Mouse (Mus musculus) megakaryocyte progenitor cell, adult 5-6 weeks (primary cell): ENCODE data around the gene Coq5. TPM values are rescaled to one million over a fixed set of nuclear protein-coding genes. Genes with fewer than 3 reads are reported as not detected.
A peak's percentile ranks its signal among the peaks of the same experiment; 100 is the strongest.

ENCODE experiments used
- ATAC-seq: replicated peaks from 2 replicates; pipeline ENCODE4 v1.8.0; 2016; ENCODE audit warnings: mild to moderate bottlenecking, moderate TSS enrichment, inconsistent platforms; ENCODE audit not compliant: poor library complexity
- total RNA-seq, 2 experiments: library from RNA; stranded (forward) in 1 of 2; stranded (reverse) in 1 of 2; fragments of 157-497, 149-512 nt in 1 of 2; fragments of 200-1000 nt in 1 of 2; gene quantifications; 2 replicates each; pipeline versions ENCODE4 v1.2.3 to v1.2.4; 2015 to 2017

The Coq5 gene
- total RNA-seq (2015) = 17.0 and 20.4 TPM in 2 replicates
- 39.8 and 46.3 TPM in 2 replicates for total RNA-seq (2017)

DNA sequence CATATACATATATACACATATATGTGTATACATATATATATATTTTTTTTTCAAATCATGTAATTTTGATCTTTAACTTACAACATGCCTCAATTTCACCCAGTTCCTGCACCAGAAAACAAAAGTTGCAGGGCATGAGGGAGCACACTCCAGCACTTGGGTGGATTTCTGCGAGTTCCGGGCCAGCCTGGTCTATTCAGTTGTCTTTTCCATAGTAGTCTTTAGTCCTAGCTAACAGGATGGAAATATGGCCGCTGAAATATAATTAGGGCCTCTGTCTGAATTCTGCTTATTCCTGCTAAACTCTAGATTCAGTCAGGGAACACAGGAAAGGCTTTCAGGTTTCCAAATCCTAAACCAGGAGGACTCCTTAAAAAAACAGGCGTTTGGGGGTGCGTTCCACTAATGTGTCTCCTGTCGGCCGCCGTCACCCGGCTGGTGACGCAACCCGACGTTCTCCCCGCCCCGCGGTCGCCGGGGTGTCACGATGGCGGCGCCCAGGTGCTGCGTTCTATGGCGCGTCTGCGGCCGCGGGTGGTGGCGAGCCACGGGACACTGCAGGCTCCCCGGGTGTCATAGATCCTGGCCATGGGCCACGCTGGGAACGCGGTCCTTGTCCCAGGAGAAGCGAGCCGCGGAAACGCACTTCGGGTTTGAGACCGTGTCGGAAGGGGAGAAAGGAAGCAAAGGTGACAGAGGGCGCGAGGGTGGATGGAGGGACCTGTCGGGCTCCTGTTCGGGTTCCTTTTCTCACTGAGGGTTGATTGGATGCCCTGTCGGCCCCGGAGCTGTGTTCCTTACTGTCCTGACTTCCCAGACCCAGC is at the start of gene Coq5:
Gene Coq5, plus strand, starts transcription at position 441 of the 824 bp plus-strand sequence.
- peak; percentile 95 for ATAC-seq

DNA sequence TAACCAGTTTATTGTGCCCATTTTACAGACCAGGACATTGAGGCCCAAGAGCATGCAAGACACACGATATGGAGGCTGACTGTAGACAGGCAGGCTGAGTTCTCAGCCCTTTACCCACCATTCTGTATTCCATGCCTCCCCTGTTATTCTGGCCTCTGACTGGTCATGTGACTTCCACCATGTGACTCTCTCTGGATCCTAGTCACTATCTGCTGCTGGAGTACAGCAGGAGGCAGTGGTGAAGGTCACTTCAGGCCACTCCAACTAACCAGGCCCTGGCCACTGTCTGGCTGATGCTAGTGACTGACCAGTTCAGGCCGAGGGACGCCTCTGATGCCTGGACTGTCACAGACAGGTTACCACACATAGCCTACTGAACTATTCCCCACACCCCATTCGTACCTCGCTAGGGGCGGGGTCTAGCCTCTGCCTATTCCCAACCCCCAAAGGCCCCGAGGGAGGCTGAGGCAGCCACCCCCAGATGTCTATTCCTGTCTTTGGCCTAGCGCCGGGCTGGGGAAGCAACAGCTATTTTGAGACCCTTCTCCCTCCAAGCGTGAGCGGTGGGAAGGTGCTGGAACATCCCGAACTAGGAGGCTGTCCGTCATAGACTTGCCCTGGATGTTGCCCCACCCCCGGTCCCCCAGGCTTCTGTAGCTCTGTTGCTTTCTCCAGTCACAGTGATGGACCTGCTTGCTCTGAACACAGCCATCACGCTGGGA is 48.5 kb upstream of the Coq5 start:
- ATAC-seq = no peak

DNA sequence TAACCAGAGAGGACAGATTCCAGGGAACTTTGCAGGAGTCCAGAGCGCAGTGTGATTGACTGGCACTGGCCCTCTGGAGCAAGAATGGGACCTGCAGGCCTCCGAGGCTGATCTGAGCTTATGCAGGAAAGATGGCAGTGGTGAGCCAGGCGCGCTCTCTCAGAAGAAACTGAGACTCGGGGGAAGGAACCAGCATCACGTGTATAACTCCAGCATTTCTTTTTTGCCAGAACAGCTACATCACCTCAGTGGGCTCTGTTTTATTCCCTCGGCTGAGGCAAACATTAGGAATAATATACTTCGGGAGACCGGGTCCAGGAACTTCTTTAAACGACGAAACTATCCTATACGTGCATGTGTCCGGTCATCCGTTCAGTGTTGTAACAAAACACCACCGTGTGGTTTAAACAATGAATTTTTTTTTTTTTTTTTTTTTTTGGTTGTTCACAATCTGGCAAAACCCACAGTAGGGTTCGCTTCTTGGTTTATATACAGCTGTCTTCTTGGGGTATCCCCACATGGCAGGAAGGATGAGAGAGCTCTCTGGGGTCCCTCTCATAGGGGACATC is 47.8 kb upstream of the Coq5 start:
- no peak for ATAC-seq

DNA sequence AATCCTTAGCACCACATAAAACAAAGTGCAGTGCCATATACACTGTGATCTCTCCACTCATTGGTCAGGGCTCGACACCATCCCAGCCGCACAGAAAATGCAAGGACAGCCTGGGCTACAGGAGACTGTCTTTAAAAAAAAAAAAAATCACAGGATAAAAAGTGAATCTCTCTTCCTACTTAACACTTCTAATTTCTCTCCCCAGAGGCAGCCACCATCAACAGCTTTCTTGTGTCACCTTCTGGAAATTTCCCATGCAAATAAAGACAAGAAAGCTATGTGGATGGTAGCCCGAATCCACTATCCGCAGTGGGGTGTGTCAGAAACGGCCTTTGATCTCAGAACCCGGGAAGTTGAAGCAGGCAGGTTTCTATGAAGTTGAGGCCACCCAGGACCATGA is 47.0 kb upstream of the Coq5 start:
- no peak for ATAC-seq

DNA sequence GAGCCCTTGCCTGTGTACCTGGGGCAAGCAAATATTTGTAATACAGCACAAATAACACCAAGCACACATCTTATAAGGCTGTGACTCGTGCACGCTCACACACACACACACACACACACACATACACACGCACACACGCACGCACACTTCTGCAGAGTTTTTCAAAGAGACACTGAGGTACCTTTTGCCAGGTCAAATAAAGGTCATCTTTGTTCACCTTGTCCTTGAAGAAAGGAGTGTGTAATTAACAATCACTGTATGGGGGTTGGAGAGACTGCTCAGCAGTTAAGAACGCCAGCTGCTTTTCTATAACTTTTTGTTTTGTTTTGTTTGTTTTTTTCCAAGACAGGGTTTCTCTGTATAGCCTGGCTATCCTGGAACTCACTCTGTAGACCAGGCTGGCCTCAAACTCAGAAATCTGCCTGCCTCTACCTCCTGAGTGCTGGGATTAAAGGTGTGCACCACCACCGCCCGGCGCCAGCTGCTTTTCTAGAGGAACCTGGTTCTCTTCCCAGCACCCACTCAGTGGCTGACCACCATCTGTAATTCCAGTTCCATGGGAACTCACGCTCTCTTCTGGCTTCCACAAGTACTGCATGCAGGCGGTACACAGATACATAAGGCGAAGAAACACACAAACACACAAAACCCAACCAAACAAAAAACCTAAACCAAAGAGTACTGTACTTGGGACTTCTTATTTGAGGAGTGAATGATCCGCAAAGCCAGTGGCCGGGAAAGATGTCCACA is 46.3 kb upstream of the Coq5 start:
- no peak for ATAC-seq

DNA sequence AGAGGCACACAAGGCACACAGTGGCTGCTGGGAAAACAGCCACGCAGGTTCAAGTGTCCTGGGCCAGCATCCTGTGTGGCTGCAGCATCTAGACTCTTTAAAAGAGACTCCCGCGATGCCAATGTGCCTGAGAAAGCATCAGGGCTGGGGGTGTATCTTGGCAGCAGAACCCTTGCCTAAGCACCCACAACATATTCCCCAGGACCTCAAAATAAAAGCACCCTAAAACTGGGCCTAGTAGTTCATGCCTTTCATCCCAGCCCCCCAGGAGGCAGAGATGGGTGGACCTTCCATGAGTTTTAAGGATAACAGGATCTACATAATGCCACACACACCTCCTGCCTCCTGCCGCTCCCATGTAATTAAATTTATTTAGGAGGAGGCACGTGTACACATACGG is 44.9 kb upstream of the Coq5 start:
- no peak for ATAC-seq

DNA sequence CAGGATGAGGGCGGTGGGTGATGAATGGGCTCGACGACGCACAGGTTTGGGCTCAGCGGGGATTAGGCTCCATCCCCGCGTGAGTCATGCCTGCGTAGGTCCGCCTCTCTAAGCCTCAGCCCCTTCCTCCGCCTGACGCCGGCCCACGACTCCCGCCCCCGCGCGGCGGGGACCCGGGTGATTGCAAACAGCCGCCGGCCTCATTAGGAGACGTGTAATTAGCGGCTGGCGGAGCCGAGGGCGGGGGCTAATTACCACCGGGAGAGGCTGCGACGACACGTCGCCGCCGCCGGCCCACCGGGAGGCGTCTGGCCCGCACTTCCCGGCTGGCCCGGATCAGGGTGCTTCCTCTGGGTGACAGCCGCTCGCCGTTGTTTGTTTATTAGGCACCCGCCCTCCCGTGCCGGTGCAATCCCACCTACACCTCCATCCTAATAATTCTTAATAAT is 44.1 kb upstream of the Coq5 start:
- ATAC-seq = peak; percentile 8; the same call in 1 of the 2 replicates

DNA sequence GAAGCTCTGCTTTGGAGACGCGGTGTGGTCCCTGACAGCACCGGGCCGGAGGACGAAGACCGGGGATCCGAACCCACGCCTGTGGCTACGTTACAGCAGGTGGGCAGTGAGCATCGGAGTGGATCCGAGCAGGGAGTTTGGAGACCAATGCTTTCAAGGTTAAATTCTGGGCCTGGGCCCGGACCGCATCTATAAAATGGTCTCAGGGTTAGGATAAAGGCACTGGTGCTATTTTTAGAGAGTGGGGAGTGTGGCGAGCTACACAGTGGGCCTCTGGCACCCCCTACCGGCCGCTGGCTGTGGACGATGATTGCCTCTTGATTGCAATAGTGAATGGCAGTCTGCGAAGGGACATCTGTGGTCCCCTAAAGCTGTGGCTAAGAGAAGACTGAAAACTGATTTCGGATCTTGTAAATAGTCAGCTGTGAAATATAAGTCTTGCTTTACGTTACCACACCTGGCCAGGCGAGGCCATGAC is 43.6 kb upstream of the Coq5 start, which contains the start of gene Pop5:
Gene Pop5, plus strand, starts transcription at position 51 of the 478 bp plus-strand sequence.
- peak; percentile 86 for ATAC-seq

DNA sequence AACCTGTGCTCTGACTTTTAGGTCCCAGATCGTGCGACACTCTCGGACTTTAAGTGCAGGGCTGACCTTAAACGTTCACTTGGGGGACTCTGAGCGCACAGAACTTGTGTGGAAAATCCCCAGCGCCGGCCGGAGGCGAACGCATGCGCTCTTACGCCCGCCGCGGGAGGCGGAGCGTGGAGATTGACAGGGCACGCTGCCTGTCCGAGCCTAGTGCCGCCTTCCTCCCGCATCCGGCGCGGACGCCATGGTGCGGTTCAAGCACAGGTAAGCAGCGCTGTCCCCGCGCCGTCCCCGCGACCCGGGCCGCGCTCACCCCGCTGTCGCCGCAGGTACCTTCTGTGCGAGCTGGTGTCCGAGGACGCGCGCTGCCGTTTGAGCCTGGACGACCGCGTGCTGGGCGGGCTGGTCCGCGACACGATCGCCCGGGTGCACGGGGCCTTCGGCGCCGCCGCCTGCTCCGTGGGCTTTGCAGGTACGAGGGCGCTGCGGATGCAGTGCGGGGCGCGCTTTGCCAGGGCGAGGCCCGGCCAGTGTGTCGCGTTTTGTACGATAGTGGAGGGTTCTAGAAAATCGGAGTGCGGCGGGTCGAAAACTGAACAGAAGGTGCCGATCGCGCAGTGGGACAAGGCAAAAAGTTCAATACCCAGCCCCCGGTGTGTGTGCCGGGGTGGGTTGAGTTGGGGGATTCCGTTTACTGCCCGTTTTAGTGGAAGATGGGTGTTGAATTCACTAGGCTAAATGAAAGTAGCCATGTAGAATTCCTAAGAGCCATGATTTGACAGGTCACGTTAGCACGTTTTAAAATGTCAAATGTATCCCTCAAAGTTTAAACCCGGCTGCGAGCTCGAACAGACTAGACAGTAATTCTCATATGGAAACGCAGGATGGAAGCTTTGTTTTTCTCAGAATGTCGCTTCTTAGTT is 41.4 kb upstream of the Coq5 start:
- ATAC-seq = peak; percentile 88

DNA sequence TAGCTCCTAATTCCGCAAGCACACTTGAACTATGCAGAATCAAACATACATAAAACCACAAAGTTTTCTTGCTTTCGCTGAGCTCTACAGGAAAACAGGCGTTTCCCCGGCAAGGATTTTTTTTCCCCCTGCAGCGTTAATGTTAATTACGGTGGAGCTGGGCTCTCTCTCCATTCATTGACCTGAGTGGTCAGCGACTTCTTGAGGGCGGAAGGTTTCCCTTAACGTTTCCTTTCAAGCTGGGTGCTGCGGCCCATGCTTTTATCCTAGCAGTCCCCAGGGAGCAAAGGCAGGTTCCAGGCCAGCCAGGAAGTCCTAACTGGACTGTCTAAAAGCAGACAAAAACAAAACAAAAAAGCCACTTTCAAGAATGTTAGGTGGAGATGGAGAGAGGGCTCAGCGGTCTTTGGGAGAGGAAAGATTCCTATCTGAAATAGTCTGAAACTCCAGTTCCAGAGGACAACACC is 40.7 kb upstream of the Coq5 start:
- ATAC-seq = no peak

DNA sequence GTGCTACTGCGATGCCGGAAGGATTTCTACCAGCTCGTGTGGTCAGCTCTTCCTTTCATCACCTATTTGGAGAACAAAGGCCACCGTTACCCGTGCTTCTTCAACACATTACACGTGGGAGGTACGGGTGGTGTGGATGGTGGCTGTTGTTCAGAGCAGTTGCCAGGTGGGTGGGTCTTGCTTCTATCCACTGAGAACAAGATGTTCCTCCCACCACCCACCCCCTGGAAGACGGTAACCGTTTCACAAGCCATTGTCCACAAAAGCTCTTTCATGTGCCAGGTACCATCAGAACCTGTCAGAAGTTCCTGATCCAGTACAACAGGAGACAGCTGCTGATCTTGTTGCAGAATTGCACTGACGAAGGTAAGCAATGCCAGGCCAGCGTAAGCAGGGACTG is 39.3 kb upstream of the Coq5 start:
- no peak for ATAC-seq

DNA sequence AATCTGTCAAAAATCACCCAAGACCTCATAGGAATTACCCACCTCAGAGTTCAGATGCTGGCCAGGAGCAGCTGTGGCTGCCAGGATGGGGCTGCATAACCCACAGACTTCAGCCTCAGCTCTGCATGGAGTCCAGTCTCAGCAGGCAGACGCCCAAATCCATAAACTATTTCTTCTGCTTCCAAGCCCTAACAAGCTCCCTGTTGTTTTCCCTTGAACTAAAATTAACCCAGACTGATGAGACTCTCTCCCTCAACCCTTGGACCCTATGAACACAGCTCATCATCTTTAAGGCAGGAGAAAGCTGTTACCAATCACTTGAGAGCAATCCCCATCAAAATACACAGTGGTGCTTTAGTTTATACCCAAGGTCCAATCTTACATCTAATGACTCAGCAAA is 24.0 kb upstream of the Coq5 start:
- no peak for ATAC-seq

DNA sequence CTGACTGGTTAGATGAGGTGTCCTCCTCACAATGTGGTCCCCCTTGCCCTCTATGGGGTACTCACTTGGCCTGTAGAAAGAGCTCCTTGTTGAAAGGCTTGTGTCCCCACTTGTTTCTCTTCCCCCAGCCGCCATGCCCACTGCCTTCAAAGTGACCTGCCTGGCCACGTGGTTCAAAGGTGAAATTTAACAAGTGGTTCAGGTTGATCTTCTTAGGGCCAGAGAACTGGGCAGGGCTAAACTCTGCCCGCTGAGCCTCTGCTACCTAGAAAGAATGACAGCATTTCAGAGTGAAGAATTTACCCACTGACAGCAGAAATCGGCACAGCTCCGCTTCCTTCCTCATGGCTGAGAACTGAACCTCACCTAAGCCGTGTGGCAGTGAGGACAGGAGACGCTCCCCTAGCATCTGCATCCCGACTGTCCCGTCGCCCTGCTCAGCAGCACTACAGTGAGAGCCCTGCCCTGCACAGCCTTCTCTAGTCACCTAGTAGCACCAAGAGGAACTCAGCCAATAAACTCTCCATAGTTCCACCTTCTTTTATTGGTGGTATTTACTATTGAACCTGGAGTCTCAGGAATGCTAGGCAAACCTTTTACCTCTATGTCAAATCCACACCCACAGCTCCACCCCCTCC is 22.4 kb upstream of the Coq5 start:
- ATAC-seq = no peak

DNA sequence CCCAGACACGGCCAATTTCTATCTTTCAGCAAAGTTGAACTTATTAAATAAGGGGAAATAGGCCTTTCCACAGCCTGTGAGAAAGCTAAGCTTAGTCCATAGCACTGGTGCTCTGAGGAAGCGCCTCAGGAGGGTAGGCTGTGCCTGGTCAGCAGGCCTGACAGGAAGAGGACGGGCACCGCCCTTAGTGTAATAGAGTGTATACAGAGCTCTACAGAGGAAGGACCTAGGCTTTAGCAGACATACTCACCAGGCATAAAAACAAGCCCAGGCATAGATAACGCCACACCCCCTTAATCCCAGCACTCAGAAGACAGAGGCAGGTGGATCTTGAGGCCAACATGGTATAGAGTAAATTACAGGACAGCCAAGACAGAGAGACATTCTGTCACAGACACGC is 19.1 kb upstream of the Coq5 start:
- ATAC-seq = no peak

DNA sequence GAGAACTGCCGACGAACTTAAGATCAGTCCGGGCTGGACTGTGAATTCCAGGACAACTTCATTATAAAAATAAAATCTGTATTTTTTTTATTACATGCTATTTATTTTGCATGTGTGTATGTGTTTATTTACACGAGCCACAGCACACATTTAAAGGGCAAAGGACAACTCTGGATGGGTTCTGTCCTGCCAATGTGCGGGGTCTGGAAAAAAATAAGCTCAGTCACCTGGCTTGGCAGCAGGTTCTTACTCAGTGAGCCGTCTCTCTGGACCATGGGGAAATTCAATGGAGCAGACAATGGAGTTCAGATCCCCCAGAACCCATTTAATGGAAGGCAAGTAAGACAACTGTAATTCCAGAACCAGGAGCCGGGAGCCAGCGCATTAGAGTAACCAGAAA is 18.3 kb upstream of the Coq5 start:
- no peak for ATAC-seq

DNA sequence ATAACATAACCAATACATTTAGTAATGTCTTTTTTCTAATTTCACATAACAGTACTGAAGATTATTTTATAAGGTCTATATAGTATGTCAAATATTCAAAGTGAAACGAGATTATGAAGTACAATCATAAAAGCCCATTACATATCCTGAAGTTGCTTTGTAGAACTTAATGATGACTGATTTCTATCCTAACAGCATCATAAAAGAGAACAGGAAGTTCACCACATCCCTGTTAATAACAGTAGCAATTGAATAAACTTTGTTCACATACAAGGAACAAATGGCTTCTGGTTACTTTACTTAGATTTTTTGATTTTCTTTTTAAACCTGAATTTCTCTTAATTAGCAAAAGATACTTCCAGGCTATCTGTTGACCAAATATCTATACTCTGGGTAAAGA is 17.6 kb upstream of the Coq5 start:
- ATAC-seq = no peak

DNA sequence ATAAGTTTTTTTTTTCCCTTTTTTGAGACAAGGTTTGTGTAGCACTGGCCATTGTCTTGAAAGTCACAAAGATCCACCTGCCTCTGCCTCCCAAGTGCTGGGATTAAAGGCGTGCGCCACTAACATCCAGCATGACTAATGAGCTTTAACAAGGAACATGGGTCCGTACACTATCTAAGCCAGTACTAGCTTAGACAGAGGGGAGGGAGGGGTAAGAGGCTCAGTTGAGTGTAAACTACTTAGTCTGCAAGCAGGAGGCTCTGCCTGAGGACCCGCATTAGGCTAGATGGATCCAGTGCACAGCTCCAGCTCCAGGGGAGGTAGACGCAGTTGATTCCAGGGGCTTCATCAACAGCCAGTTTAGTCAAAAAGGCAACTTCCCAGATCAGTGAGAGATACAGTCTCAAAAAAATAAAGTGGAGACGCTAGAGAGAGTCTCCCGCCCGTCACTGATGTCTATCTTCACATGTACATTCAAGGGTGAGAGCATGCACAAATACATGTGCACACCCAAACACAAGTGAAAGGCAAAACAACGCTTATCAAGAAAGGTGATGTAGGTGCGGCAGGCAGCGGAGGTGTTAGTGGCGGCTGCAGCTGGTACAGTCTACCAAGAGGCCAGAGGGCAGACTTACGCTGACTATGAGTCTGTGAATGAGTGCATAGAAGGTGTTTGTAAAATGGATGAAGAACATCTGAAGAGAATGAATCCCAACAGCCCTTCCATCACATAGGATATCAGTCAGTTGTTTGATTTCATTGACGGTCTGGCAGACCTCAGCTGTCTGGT is 16.8 kb upstream of the Coq5 start:
- no peak for ATAC-seq

DNA sequence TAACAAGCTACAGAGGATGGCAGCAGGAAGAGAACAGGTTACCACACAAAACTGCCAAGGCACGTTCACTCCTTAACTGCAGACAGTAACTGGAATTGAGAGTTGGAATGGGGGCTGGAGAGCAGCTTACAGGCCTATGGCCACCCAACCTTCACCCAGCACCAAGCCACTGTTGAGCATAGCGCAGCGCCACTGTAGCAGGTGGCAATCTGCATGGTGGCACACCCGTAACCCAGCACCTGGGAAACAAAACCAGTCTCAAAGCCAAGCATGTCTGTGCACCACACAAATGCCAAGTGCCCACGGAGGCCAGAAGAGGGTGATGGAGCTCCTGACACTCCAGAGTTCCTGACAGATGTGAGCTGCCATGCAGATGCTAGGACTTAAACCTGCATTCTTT is 13.1 kb upstream of the Coq5 start:
- ATAC-seq = no peak
